Mouse (Mus musculus) c-Kit-negative CD71-positive TER-119-positive erythroid progenitor cells, embryonic 14.5 days (primary cell): ENCODE measurements around the gene Ptprcap.
"Not testable (repeated sequence)": the region's sequence is repeated elsewhere in the genome, so short reads cannot be mapped to it uniquely, and the experiment has no call there.

Source experiments
- DNase-seq: peaks from one replicate; pipeline ENCODE4 v3.0.0-alpha.2; 2013; ENCODE audit warnings: low read depth, low spot score

Gene Ptprcap

GRCm38 (mm10) chr19:4153232-4153654 lies at the start of gene Ptprcap:
Ptprcap (plus strand) TSS chr19:4153604.
- no peak for DNase-seq

- DNase-seq, result no peak
Measured at GRCm38 (mm10) chr19:4103792-4104191, 49.6 kb upstream of the Ptprcap start.

- no peak for DNase-seq
Measured at GRCm38 (mm10) chr19:4104675-4105194, 48.7 kb upstream of the Ptprcap start.

GRCm38 (mm10) chr19:4106654-4107053 lies 46.8 kb upstream of the Ptprcap start:
- DNase-seq, result no peak

- no peak for DNase-seq
Measured at GRCm38 (mm10) chr19:4108535-4108934, 44.9 kb upstream of the Ptprcap start.

- no peak for DNase-seq
Measured at GRCm38 (mm10) chr19:4112063-4112960, 41.1 kb upstream of the Ptprcap start.

- DNase-seq, result no peak
Measured at GRCm38 (mm10) chr19:4113186-4113805, 40.1 kb upstream of the Ptprcap start.

GRCm38 (mm10) chr19:4113806-4114230 lies 39.6 kb upstream of the Ptprcap start:
- no peak for DNase-seq

GRCm38 (mm10) chr19:4114551-4114950 lies 38.9 kb upstream of the Ptprcap start:
- DNase-seq, result no peak

GRCm38 (mm10) chr19:4115144-4115543 lies 38.3 kb upstream of the Ptprcap start:
- no peak for DNase-seq

- DNase-seq, result no peak
Measured at GRCm38 (mm10) chr19:4115816-4116215, 37.6 kb upstream of the Ptprcap start.

- no peak for DNase-seq
Measured at GRCm38 (mm10) chr19:4117006-4117405, 36.4 kb upstream of the Ptprcap start.

GRCm38 (mm10) chr19:4118350-4118749 lies 35.1 kb upstream of the Ptprcap start:
- DNase-seq, result no peak

- DNase-seq, result no peak
Measured at GRCm38 (mm10) chr19:4119716-4120487, 33.5 kb upstream of the Ptprcap start.

- no peak for DNase-seq
Measured at GRCm38 (mm10) chr19:4120496-4120895, 32.9 kb upstream of the Ptprcap start.

- DNase-seq, result peak; percentile 94
Measured at GRCm38 (mm10) chr19:4121097-4121805, 32.2 kb upstream of the Ptprcap start.

- DNase-seq, result not testable (repeated sequence)
Measured at GRCm38 (mm10) chr19:4121896-4122295, 31.5 kb upstream of the Ptprcap start.

- no peak for DNase-seq
Measured at GRCm38 (mm10) chr19:4122411-4123370, 30.7 kb upstream of the Ptprcap start.

GRCm38 (mm10) chr19:4124432-4124831 lies 29.0 kb upstream of the Ptprcap start:
- DNase-seq, result no peak

- not testable (repeated sequence) for DNase-seq
Measured at GRCm38 (mm10) chr19:4125268-4125667, 28.1 kb upstream of the Ptprcap start.
